In genomic region chr2:59162285-59162600, GRCm38 (mm10) we compare ENCODE assay signal across 8 mouse cellular contexts. TPM values are rescaled to one million over a fixed set of nuclear protein-coding genes. Genes with fewer than 3 reads are reported as not detected.
DNase-seq lines count a peak whose midpoint lies in the region; ATAC-seq and TF ChIP-seq lines count a peak whose summit lies in the region.

No protein-coding gene starts in this region.

- no peaks in the 10 kb centered on the region for H3K9me3 ChIP-seq in E14TG2a.4 (ENCODE audit: low read length)
- H3K9me3 ChIP-seq in heart, embryonic 16.5 days (replicated peaks; ENCODE audit: control insufficient read depth, low read length) = no peaks in the 10 kb centered on the region
- H3K9me3 ChIP-seq in liver, embryonic 15.5 days (replicated peaks) = no peaks in the 10 kb centered on the region

- 0 out of 2 replicates have a peak, but pooled peaks cover 2% of the 10 kb centered on the region for H3K79me2 ChIP-seq in heart, adult 2 months (replicated peaks; ENCODE audit: control insufficient read depth, insufficient read depth, low read length)

- no peak for TF ChIP-seq CTCF in heart, adult 2 months (IDR thresholded peaks at IDR 0.05)
- TF ChIP-seq CTCF in E14TG2a.4 (conservative IDR thresholded peaks at IDR 0.05; ENCODE audit: low read length) = no peak

- H3K4me2 ChIP-seq in heart, embryonic 16.5 days (ENCODE audit: low read depth, low read length) = peak overlapping the region; percentile 92
- peak overlapping the region; percentile 87 for H3K4me2 ChIP-seq in liver, embryonic 15.5 days

- peaks cover 2% of the 10 kb centered on the region for H3K4me1 ChIP-seq in heart, adult 2 months (ENCODE audit: control insufficient read depth, insufficient read depth, low read length)
- peaks cover 54% of the 10 kb centered on the region for H3K4me1 ChIP-seq in E14TG2a.4 (replicated peaks; ENCODE audit: low read depth, low read length)
- H3K4me1 ChIP-seq in heart, embryonic 16.5 days (ENCODE audit: control insufficient read depth, insufficient read depth, low read length) = peaks cover 25% of the 10 kb centered on the region
- peaks cover 25% of the 10 kb centered on the region for H3K4me1 ChIP-seq in liver, embryonic 15.5 days (replicated peaks)

- no peak for DNase-seq in heart, adult 2 months
- no peak for DNase-seq in heart, adult 9 months (ENCODE audit: low spot score in 2 of 2)
- DNase-seq in spleen, adult 18-20 months = no peak
- DNase-seq in Muller cell, postnatal 12 days (ENCODE audit: inconsistent ontology term) = no peak
- no peak for DNase-seq in left cerebral cortex, adult 9 months (ENCODE audit: low spot score in 2 of 2)

- no peak for TF ChIP-seq EP300 in heart, adult 2 months (IDR thresholded peaks at IDR 0.05; ENCODE audit: insufficient read depth, low read depth, low read length)

- ATAC-seq in heart, embryonic 16.5 days (replicated peaks; ENCODE audit: extremely low read depth, insufficient read depth, low FRiP score) = no peak
- no peak for ATAC-seq in liver, embryonic 15.5 days (ENCODE audit: insufficient read depth)

- peak overlapping the region; percentile 65 for H3K9ac ChIP-seq in heart, adult 2 months (ENCODE audit: low read depth, low read length)
- peak overlapping the region; percentile 97 for H3K9ac ChIP-seq in heart, embryonic 16.5 days (ENCODE audit: low read length)
- 0 out of 2 replicates have a peak overlapping the region, but pooled peaks have one; percentile 64 for H3K9ac ChIP-seq in liver, embryonic 15.5 days

- H3K27ac ChIP-seq in heart, adult 2 months = peak overlapping the region; percentile 91
- H3K27ac ChIP-seq in heart, embryonic 16.5 days (ENCODE audit: low read length) = peak overlapping the region; percentile 98
- H3K27ac ChIP-seq in liver, embryonic 15.5 days (replicated peaks) = no peak overlapping the region

- TF ChIP-seq POLR2A in heart, adult 2 months (IDR thresholded peaks at IDR 0.05; ENCODE audit: insufficient read depth, low read depth, low read length) = no peak

- intact Hi-C loops in heart, adult 2 months (cut with DNase I) = loop anchor here (5.0 kb wide), 5 partner anchors 45 to 240 kb away; no protein-coding TSS in a partner anchor

- H3K4me3 ChIP-seq in heart, adult 2 months = peak overlapping the region; percentile 77
- H3K4me3 ChIP-seq in E14TG2a.4 (replicated peaks; ENCODE audit: low read length) = peak overlapping the region; percentile 96
- peak overlapping the region; percentile 98 for H3K4me3 ChIP-seq in heart, embryonic 16.5 days (ENCODE audit: low read length)
- peak overlapping the region; percentile 71 for H3K4me3 ChIP-seq in liver, embryonic 15.5 days (replicated peaks)

- WGBS in heart, adult 2 months = 17% methylated on average over 8 of the region's 8 CpGs
- 18% methylated on average over 8 of the region's 8 CpGs for WGBS in heart, embryonic 16.5 days
- 33% methylated on average over 8 of the region's 8 CpGs for WGBS in liver, embryonic 15.5 days (ENCODE audit: insufficient replicate concordance)

- H3K27me3 ChIP-seq in heart, adult 2 months (ENCODE audit: control insufficient read depth, insufficient read depth, low read length) = no peaks in the 10 kb centered on the region
- no peaks in the 10 kb centered on the region for H3K27me3 ChIP-seq in E14TG2a.4 (ENCODE audit: insufficient read depth, low read length)
- no peaks in the 10 kb centered on the region for H3K27me3 ChIP-seq in heart, embryonic 16.5 days (ENCODE audit: control insufficient read depth, insufficient read depth, low read length)
- peaks cover 26% of the 10 kb centered on the region for H3K27me3 ChIP-seq in liver, embryonic 15.5 days

- H3K36me3 ChIP-seq in heart, adult 2 months (ENCODE audit: control insufficient read depth, insufficient read depth, low read length) = peaks cover 3% of the 10 kb centered on the region; the same call in 1 of the 2 replicates
- H3K36me3 ChIP-seq in E14TG2a.4 (ENCODE audit: insufficient read depth, low read length) = peaks cover 13% of the 10 kb centered on the region; the same call in 1 of the 2 replicates
- no peaks in the 10 kb centered on the region for H3K36me3 ChIP-seq in heart, embryonic 16.5 days (ENCODE audit: control insufficient read depth, insufficient read depth)
- no peaks in the 10 kb centered on the region for H3K36me3 ChIP-seq in liver, embryonic 15.5 days (replicated peaks)

RNA-seq across cellular contexts. Expression of gene Pkp4, which starts 1.6 kb away (rescaled TPM):
- 100 to 1,000 TPM; 152 to 174 TPM for total RNA-seq in heart, adult 2 months (2021)
- 61.5 and 92.5 TPM in 2 replicates for polyA plus RNA-seq in heart, adult 2 months (2012; rRNA removed)
- 44.5 and 48.3 TPM in 2 replicates for polyA plus RNA-seq in heart, embryonic 16.5 days (2015; fragmentation: Nextera tagmentation; extraction: Ambion mirVana)
- polyA plus RNA-seq in liver, embryonic 15.5 days (2015; fragmentation: Nextera tagmentation; extraction: Ambion mirVana) = 4.4 and 5.6 TPM in 2 replicates

RNA-seq across cellular contexts. Expression of gene Ccdc148, which starts 1.8 kb away (rescaled TPM):
- under 1 TPM; 0.60 to 0.93 TPM for total RNA-seq in heart, adult 2 months (2021)
- polyA plus RNA-seq in heart, adult 2 months (2012; rRNA removed) = 0.10 and 0.18 TPM in 2 replicates
- polyA plus RNA-seq in heart, embryonic 16.5 days (2015; fragmentation: Nextera tagmentation; extraction: Ambion mirVana) = 1.0 and 1.1 TPM in 2 replicates
- polyA plus RNA-seq in liver, embryonic 15.5 days (2015; fragmentation: Nextera tagmentation; extraction: Ambion mirVana) = 0.38 and 0.47 TPM in 2 replicates
